Mouse (Mus musculus): Measurements from ENCODE around the gene Zfp189.
A peak's percentile ranks its signal among the peaks of the same experiment; 100 is the strongest.
"Not testable (repeated sequence)": the region's sequence is repeated elsewhere in the genome, so short reads cannot be mapped to it uniquely, and the experiment has no call there.

Gene Zfp189

GRCm38 (mm10) chr4:49520572-49521340, at the start of gene Zfp189, which contains the start of gene Mrpl50:
Gene Zfp189, plus strand, starts transcription at chr4:49521176.
Gene Mrpl50, minus strand, starts transcription at chr4:49521093.
- DNase-seq: peak; percentile 87 to 93

GRCm38 (mm10) chr4:49473435-49474100, 47.4 kb upstream of the Zfp189 start, which contains the start of gene Acnat1:
Gene Acnat1, minus strand, starts transcription at chr4:49473912.
- DNase-seq: no peak

GRCm38 (mm10) chr4:49474583-49474982, 46.4 kb upstream of the Zfp189 start:
- no peak for DNase-seq

GRCm38 (mm10) chr4:49478118-49478877, 42.7 kb upstream of the Zfp189 start:
- DNase-seq: peak; percentile 28 to 56

- DNase-seq: not testable (repeated sequence)
Observed at GRCm38 (mm10) chr4:49479035-49479434, 41.9 kb upstream of the Zfp189 start.

- DNase-seq: no peak
Observed at GRCm38 (mm10) chr4:49480104-49480760, 40.7 kb upstream of the Zfp189 start.

- peak; percentile 16 to 50 for DNase-seq
Observed at GRCm38 (mm10) chr4:49480896-49481295, 40.1 kb upstream of the Zfp189 start.

GRCm38 (mm10) chr4:49485442-49485841, 35.5 kb upstream of the Zfp189 start:
- no peak for DNase-seq

GRCm38 (mm10) chr4:49485934-49486650, 34.9 kb upstream of the Zfp189 start:
- not testable (repeated sequence) for DNase-seq

- no peak for DNase-seq
Observed at GRCm38 (mm10) chr4:49503563-49503962, 17.4 kb upstream of the Zfp189 start.

- no peak for DNase-seq
Observed at GRCm38 (mm10) chr4:49506386-49506785, 14.6 kb upstream of the Zfp189 start, which contains the start of gene Baat. Gene Baat, minus strand, starts transcription at chr4:49506557.

GRCm38 (mm10) chr4:49509183-49509582, 11.8 kb upstream of the Zfp189 start:
- DNase-seq: no peak

GRCm38 (mm10) chr4:49510236-49510835, 10.6 kb upstream of the Zfp189 start:
- not testable (repeated sequence) for DNase-seq

GRCm38 (mm10) chr4:49512636-49513035, 8.3 kb upstream of the Zfp189 start:
- no peak for DNase-seq

GRCm38 (mm10) chr4:49514441-49514840, 6.5 kb upstream of the Zfp189 start:
- no peak for DNase-seq

- no peak for DNase-seq
Observed at GRCm38 (mm10) chr4:49519476-49519875, 1.5 kb upstream of the Zfp189 start.

- DNase-seq: no peak
Observed at GRCm38 (mm10) chr4:49521346-49521745, 370 bp downstream of the Zfp189 start.

GRCm38 (mm10) chr4:49522576-49522975, 1.6 kb downstream of the Zfp189 start:
- DNase-seq: no peak

- DNase-seq: no peak
Observed at GRCm38 (mm10) chr4:49535036-49535435, 14.1 kb downstream of the Zfp189 start.

GRCm38 (mm10) chr4:49535675-49536294, 14.8 kb downstream of the Zfp189 start:
- no peak for DNase-seq

GRCm38 (mm10) chr4:49536671-49537070, 15.7 kb downstream of the Zfp189 start:
- no peak for DNase-seq
